Mouse (Mus musculus) cerebellum, adult (tissue): ENCODE data around the gene Add3.
A peak's percentile ranks its signal among the peaks of the same experiment; 100 is the strongest.

Experiments
- ATAC-seq: cut with Nextera tagmentation; 2 replicates; pipeline ENCODE4 v1.9.2; 2017; ENCODE audit warnings: mild to moderate bottlenecking, moderate library complexity, mixed read lengths; ENCODE audit not compliant: insufficient number of reproducible peaks, low FRiP score, low TSS enrichment

Add3 gene

GRCm38 (mm10) chr19:53164645-53165044, 24.4 kb downstream of the Add3 start:
- no peak for ATAC-seq

- ATAC-seq = peak; percentile 90
Observed at GRCm38 (mm10) chr19:53165305-53166240, 25.3 kb downstream of the Add3 start.

- no peak for ATAC-seq
Observed at GRCm38 (mm10) chr19:53166367-53166766, 26.1 kb downstream of the Add3 start.

- ATAC-seq = no peak
Observed at GRCm38 (mm10) chr19:53168576-53168975, 28.3 kb downstream of the Add3 start.

- ATAC-seq = no peak
Observed at GRCm38 (mm10) chr19:53170651-53171050, 30.4 kb downstream of the Add3 start.

DNA sequence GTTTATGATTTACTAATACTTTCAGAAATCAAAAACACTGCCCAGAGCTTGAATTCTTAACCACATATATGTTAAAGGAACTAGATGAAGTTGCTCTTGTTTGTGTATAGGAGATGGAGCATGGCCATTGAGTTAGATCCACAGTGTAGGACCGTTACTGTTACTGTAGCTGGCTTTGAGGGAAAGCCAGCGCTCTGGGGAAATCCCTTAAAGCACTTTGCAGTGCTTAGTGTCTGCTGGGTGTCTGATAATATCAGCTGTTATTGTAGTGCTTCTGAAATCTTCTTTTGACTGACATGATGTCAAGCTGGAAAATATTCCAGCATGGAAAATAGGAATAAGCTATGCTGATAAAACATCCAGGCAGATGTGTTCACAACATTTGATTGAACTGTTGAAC, 33.8 kb downstream of the Add3 start:
- no peak for ATAC-seq

- ATAC-seq = no peak
Observed at GRCm38 (mm10) chr19:53175550-53175949, 35.3 kb downstream of the Add3 start.

DNA sequence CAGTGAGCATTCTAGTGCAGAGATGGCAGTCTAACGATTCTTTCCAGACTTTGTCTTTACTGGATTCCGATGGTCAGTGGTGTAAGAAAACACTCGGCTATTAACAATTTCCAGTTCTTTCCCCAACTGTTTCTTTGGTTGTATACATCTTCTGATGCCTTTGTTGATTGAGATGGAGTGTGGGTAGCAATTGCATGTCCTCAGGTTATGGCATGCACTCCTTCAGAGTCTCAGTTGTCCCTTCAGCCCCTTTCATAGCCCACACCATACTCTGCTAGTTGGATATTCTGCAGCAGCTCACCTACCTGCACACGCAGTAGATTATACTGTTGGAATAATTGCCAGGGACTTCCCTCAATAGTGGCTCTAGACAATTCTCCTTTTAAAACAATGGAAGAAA, 36.3 kb downstream of the Add3 start:
- no peak for ATAC-seq

- 0 out of 2 replicates have a peak, but pooled peaks have one; percentile 52 for ATAC-seq
Observed at GRCm38 (mm10) chr19:53178611-53179528, 38.6 kb downstream of the Add3 start.

- ATAC-seq = no peak
Observed at GRCm38 (mm10) chr19:53180168-53180803, 40.0 kb downstream of the Add3 start.

DNA sequence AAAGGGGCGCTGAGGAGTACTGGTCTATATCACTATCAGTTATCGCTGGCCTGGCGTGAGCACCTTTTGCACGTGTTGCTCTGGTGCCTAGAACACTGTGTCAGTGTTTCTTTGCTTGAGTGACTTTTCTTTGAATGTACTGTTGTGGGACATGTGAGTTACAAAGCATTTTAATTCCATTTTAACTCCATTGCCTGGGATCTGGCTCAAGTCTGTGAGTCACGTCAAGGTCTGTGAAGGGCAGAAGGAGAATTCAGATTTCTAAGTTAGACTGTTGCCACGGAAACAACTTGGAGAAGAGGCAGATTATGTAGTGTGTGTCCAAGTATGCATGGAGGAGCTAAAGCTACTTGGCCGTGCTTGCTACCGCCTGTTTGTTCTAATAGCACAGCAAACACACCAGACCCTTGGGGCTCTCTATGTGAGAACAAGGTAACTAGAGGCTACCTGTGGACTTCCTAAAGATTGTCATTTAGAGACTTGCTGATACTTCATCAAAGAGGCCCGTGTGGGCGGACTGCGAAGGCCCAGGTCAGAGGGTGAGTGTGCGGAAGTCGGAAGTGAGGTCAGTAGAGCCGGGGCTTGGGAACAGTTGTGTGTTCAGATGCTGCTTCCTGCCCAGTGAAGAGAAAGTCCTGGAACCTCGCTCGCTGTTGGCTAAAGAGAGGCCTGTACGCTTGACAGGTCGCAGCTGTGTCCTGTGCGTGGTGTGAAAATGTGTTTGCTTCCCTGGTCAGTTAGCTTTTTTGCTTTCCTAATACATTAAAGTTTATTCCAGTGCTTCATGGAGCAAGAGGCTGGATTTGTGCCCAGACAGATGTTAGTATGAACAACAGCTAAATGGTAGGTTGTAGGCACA, 41.0 kb downstream of the Add3 start:
- ATAC-seq = no peak

DNA sequence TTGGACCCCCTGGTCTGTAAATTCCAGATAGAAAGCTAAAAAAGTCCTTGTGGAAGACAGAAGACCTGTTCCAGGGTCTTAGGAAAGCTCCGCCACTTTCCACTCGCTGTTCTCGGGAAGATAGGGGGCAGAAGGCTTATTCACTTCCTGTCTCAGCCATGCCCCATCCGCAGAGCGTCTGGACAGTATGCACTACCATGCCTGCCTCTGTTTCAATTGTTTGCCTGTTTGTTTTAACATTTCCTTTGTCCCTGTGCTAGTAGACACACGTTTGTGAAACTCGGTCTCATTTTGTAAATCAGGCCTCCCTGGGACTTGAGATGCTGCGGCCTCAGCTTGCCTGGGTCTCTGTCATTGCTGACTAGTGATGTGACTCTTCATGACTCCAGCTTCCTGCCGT, 43.4 kb downstream of the Add3 start:
- no peak for ATAC-seq

GRCm38 (mm10) chr19:53184216-53184615, 44.0 kb downstream of the Add3 start:
- ATAC-seq = no peak

GRCm38 (mm10) chr19:53184911-53185310, 44.7 kb downstream of the Add3 start:
- ATAC-seq = no peak

DNA sequence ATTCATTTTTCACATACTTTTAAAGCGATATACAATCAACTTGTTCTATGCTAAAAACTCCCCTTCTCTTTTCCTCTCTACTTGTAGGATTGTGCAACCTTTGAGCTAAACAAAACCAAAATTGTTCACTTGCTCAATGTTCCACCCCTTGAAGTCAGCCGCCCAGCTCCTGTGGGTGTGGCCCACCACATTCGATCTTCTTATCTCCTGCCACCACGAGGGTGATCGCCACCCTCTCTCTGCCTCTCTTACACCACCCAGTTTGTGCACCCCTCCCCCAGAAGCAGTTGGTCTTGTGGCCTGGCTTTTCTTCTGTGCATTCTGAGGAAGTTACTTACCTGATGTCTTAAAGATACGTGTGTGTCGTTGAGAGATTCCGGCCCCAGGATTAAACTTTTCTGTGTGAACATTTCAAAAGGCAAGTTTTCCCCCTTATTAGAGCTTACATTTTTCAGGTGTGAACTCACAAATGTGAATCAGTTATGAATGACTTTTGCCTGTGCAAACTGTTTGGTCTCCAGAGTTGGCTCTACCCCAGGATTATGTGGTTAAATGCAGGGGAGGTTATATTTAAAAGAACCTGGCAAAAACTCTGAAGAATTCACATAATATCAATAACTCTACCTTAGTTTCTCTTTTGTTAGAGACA, 45.4 kb downstream of the Add3 start:
- no peak for ATAC-seq

DNA sequence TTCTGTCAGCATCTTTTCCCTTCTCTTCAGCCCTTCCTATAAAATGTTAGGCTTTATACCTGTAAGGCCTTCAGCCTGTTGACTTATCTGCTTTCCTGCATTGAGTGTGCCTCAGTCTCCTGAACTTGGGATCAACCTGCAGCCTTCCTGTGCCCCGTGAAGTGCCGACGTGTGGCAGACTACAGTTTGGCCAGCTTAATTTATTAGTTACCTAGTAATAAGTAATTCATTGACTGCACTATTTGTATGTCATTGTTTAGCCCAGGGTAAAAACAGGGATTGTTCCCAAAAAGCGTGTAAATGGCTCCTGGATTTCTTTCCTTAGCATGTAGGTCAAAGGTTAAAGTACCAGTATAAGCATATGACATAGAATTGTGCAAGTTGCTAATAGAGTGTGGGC, 46.2 kb downstream of the Add3 start:
- no peak for ATAC-seq

- ATAC-seq = no peak
Observed at GRCm38 (mm10) chr19:53187533-53187932, 47.3 kb downstream of the Add3 start.

GRCm38 (mm10) chr19:53188186-53188585, 47.9 kb downstream of the Add3 start:
- no peak for ATAC-seq

- no peak for ATAC-seq
Observed at GRCm38 (mm10) chr19:53188724-53189220, 48.5 kb downstream of the Add3 start.
